Mouse (Mus musculus) kidney, adult 9 months (tissue): ENCODE results near the gene Adgrl2.

Experiments used
- DNase-seq: peaks from one replicate; pipeline ENCODE4 v3.0.0; 2022

The Adgrl2 gene

GRCm38 (mm10) chr3:148990531-148991003 is at the start of gene Adgrl2:
Gene Adgrl2, minus strand, starts transcription at chr3:148990555.
- DNase-seq: no peak

GRCm38 (mm10) chr3:149038771-149039170 is 48.4 kb upstream of the Adgrl2 start:
- DNase-seq: peak; percentile 22

- peak; percentile 38 for DNase-seq
These were observed 29.6 kb upstream of the Adgrl2 start for GRCm38 (mm10) chr3:149019925-149020324.

- no peak for DNase-seq
These were observed 19.0 kb upstream of the Adgrl2 start for GRCm38 (mm10) chr3:149009311-149009710.

GRCm38 (mm10) chr3:149008634-149009023 is 18.3 kb upstream of the Adgrl2 start:
- no peak for DNase-seq

GRCm38 (mm10) chr3:149007860-149008633 is 17.7 kb upstream of the Adgrl2 start:
- DNase-seq: no peak

GRCm38 (mm10) chr3:149001364-149001763 is 11.0 kb upstream of the Adgrl2 start:
- DNase-seq: no peak

- DNase-seq: no peak
These were observed 8.3 kb upstream of the Adgrl2 start for GRCm38 (mm10) chr3:148998661-148999060.

GRCm38 (mm10) chr3:148991056-148991455 is 701 bp upstream of the Adgrl2 start:
- DNase-seq: no peak

GRCm38 (mm10) chr3:148989818-148990530 is 381 bp downstream of the Adgrl2 start:
- DNase-seq: peak; percentile 68

- DNase-seq: peak; percentile 84
These were observed 1.1 kb downstream of the Adgrl2 start for GRCm38 (mm10) chr3:148988996-148989817.

GRCm38 (mm10) chr3:148988293-148988995 is 1.9 kb downstream of the Adgrl2 start:
- DNase-seq: no peak

GRCm38 (mm10) chr3:148987591-148988292 is 2.6 kb downstream of the Adgrl2 start:
- DNase-seq: peak; percentile 78

- peak; percentile 37 for DNase-seq
These were observed 3.3 kb downstream of the Adgrl2 start for GRCm38 (mm10) chr3:148986894-148987590.

GRCm38 (mm10) chr3:148986296-148986893 is 4.0 kb downstream of the Adgrl2 start:
- DNase-seq: peak; percentile 42

- peak; percentile 77 for DNase-seq
These were observed 6.0 kb downstream of the Adgrl2 start for GRCm38 (mm10) chr3:148984326-148984725.

GRCm38 (mm10) chr3:148982370-148982769 is 8.0 kb downstream of the Adgrl2 start:
- no peak for DNase-seq

- peak; percentile 34 for DNase-seq
These were observed 8.6 kb downstream of the Adgrl2 start for GRCm38 (mm10) chr3:148981776-148982175.

GRCm38 (mm10) chr3:148978541-148978940 is 11.8 kb downstream of the Adgrl2 start:
- DNase-seq: peak; percentile 39

GRCm38 (mm10) chr3:148977838-148978237 is 12.5 kb downstream of the Adgrl2 start:
- DNase-seq: no peak

- DNase-seq: no peak
These were observed 13.2 kb downstream of the Adgrl2 start for GRCm38 (mm10) chr3:148977124-148977529.
